Mouse (Mus musculus) cerebellum, adult 9-11 months (tissue): Measurements from ENCODE around the gene Gabpb2.
A peak's percentile ranks its signal among the peaks of the same experiment; 100 is the strongest.

Source experiments
- DNase-seq: peaks from one replicate; pipeline ENCODE4 v3.0.0; 2022

Gene Gabpb2

GRCm38 (mm10) chr3:95186888-95187287 lies 30.8 kb downstream of the Gabpb2 start:
- no peak for DNase-seq

- no peak for DNase-seq
Measured at GRCm38 (mm10) chr3:95186100-95186499, 31.6 kb downstream of the Gabpb2 start.

- DNase-seq: no peak
Measured at GRCm38 (mm10) chr3:95184796-95185577, 32.7 kb downstream of the Gabpb2 start.

- no peak for DNase-seq
Measured at GRCm38 (mm10) chr3:95181841-95182240, 35.9 kb downstream of the Gabpb2 start.

GRCm38 (mm10) chr3:95179890-95180289 lies 37.8 kb downstream of the Gabpb2 start:
- DNase-seq: no peak

- no peak for DNase-seq
Measured at GRCm38 (mm10) chr3:95178948-95179347, 38.8 kb downstream of the Gabpb2 start.

GRCm38 (mm10) chr3:95177583-95177982 lies 40.1 kb downstream of the Gabpb2 start:
- no peak for DNase-seq

GRCm38 (mm10) chr3:95176500-95176899 lies 41.2 kb downstream of the Gabpb2 start:
- no peak for DNase-seq

GRCm38 (mm10) chr3:95174011-95174592 lies 43.6 kb downstream of the Gabpb2 start:
- DNase-seq: peak; percentile 81

- DNase-seq: peak; percentile 42
Measured at GRCm38 (mm10) chr3:95173256-95173949, 44.3 kb downstream of the Gabpb2 start.

GRCm38 (mm10) chr3:95172526-95173255 lies 45.0 kb downstream of the Gabpb2 start:
- DNase-seq: no peak

GRCm38 (mm10) chr3:95171105-95171504 lies 46.6 kb downstream of the Gabpb2 start:
- no peak for DNase-seq

GRCm38 (mm10) chr3:95169996-95170395 lies 47.7 kb downstream of the Gabpb2 start:
- DNase-seq: no peak

- DNase-seq: no peak
Measured at GRCm38 (mm10) chr3:95164840-95165239, 52.9 kb downstream of the Gabpb2 start.

GRCm38 (mm10) chr3:95164256-95164550 lies 53.5 kb downstream of the Gabpb2 start:
- peak; percentile 40 for DNase-seq

GRCm38 (mm10) chr3:95163419-95164255 lies 54.1 kb downstream of the Gabpb2 start:
- DNase-seq: peak; percentile 41

- no peak for DNase-seq
Measured at GRCm38 (mm10) chr3:95162345-95162628, 55.4 kb downstream of the Gabpb2 start.

- DNase-seq: peak; percentile 51
Measured at GRCm38 (mm10) chr3:95161618-95162344, 55.9 kb downstream of the Gabpb2 start.

GRCm38 (mm10) chr3:95161041-95161551 lies 56.6 kb downstream of the Gabpb2 start:
- DNase-seq: peak; percentile 69

- DNase-seq: peak; percentile 94
Measured at GRCm38 (mm10) chr3:95159987-95160963, 57.4 kb downstream of the Gabpb2 start, which contains the start of gene Sema6c. Gene Sema6c, plus strand, starts transcription at chr3:95160457.
